Mouse (Mus musculus): ENCODE measurements around the gene Slc17a2. TPM values are rescaled to one million over a fixed set of nuclear protein-coding genes. Genes with fewer than 3 reads are reported as not detected.

Slc17a2 gene
- polyA plus RNA-seq, 1 experiment from 2014 or later: 0.96 TPM

- Histone ChIP-seq H3K4me2 (ENCODE audit: low read length) (no peak overlapping the region), H3K27me3 (ENCODE audit: insufficient read depth, low read length) (no peaks in the 10 kb centered on the region), H3K4me3 (replicated peaks; ENCODE audit: low read depth, low read length) (no peak overlapping the region), H3K4me1 (replicated peaks; ENCODE audit: insufficient read depth, low read length) (peaks cover 7% of the 10 kb centered on the region; the same call in 1 of the 2 replicates), H3K27ac (no peak overlapping the region), H3K9ac (ENCODE audit: low read depth, low read length) (no peak overlapping the region), H3K9me3 (replicated peaks; ENCODE audit: low read length) (no peaks in the 10 kb centered on the region), H3K36me3 (ENCODE audit: insufficient read depth, low read length) (no peaks in the 10 kb centered on the region)
- ATAC-seq (replicated peaks; ENCODE audit: low FRiP score, low read depth) (no peak), DNase-seq (ENCODE audit: low spot score) (peak; percentile 18)
- WGBS: 82% methylated on average over 8 of the region's 8 CpGs
- TF ChIP-seq CTCF (IDR thresholded peaks at IDR 0.05; ENCODE audit: low read depth): no peak
Measured at GRCm38 (mm10) chr13:23868790-23869533, 62.2 kb downstream of the Slc17a2 start.

- H3K9me3 ChIP-seq (replicated peaks; ENCODE audit: low read length): no peaks in the 10 kb centered on the region
- H3K36me3 ChIP-seq (ENCODE audit: insufficient read depth, low read length): no peaks in the 10 kb centered on the region
- H3K27me3 ChIP-seq (ENCODE audit: insufficient read depth, low read length): no peaks in the 10 kb centered on the region
- TF ChIP-seq CTCF (IDR thresholded peaks at IDR 0.05; ENCODE audit: low read depth): no peak
- ATAC-seq (replicated peaks; ENCODE audit: low FRiP score, low read depth): no peak
- no peak overlapping the region for H3K9ac ChIP-seq (ENCODE audit: low read depth, low read length)
- H3K4me2 ChIP-seq (ENCODE audit: low read length): no peak overlapping the region
- no peak overlapping the region for H3K27ac ChIP-seq
- DNase-seq (ENCODE audit: low spot score): no peak
- no peak overlapping the region for H3K4me3 ChIP-seq (replicated peaks; ENCODE audit: low read depth, low read length)
- H3K4me1 ChIP-seq (replicated peaks; ENCODE audit: insufficient read depth, low read length): peaks cover 7% of the 10 kb centered on the region; the same call in 1 of the 2 replicates
- WGBS: 67% methylated on average over 3 of the region's 3 CpGs
Measured at GRCm38 (mm10) chr13:23869996-23870395, 63.2 kb downstream of the Slc17a2 start.

GRCm38 (mm10) chr13:23873141-23873540, 66.3 kb downstream of the Slc17a2 start:
- Histone ChIP-seq H3K27ac (no peak overlapping the region), H3K4me3 (replicated peaks; ENCODE audit: low read depth, low read length) (no peak overlapping the region), H3K4me1 (replicated peaks; ENCODE audit: insufficient read depth, low read length) (no peaks in the 10 kb centered on the region), H3K4me2 (ENCODE audit: low read length) (no peak overlapping the region), H3K9ac (ENCODE audit: low read depth, low read length) (no peak overlapping the region), H3K36me3 (ENCODE audit: insufficient read depth, low read length) (no peaks in the 10 kb centered on the region), H3K9me3 (replicated peaks; ENCODE audit: low read length) (no peaks in the 10 kb centered on the region), H3K27me3 (ENCODE audit: insufficient read depth, low read length) (no peaks in the 10 kb centered on the region)
- 72% methylated on average over 5 of the region's 5 CpGs for WGBS
- DNase-seq (ENCODE audit: low spot score) (no peak), ATAC-seq (replicated peaks; ENCODE audit: low FRiP score, low read depth) (no peak)
- no peak for TF ChIP-seq CTCF (IDR thresholded peaks at IDR 0.05; ENCODE audit: low read depth)

Other genes with a start within 250 kb of the Slc17a2 start
- gene Hist1h3e, start 244.6 kb upstream of the Slc17a2 start, polyA plus RNA-seq (2015; fragmentation: Nextera tagmentation; extraction: Ambion mirVana): 3.9 and 5.0 TPM in 2 replicates
- gene Hist1h2ae, start 235.8 kb upstream of the Slc17a2 start, polyA plus RNA-seq (2015; fragmentation: Nextera tagmentation; extraction: Ambion mirVana): 42.2 and 50.2 TPM in 2 replicates
- gene Hist1h2bg, start 235.6 kb upstream of the Slc17a2 start, polyA plus RNA-seq (2015; fragmentation: Nextera tagmentation; extraction: Ambion mirVana): 3.4 and 4.1 TPM in 2 replicates
- gene Hist1h2bf, start 232.8 kb upstream of the Slc17a2 start, polyA plus RNA-seq (2015; fragmentation: Nextera tagmentation; extraction: Ambion mirVana): 3.4 TPM in 2 replicates
- 0.27 and 0.76 TPM in 2 replicates for gene Hist1h2ad, start 232.6 kb upstream of the Slc17a2 start, polyA plus RNA-seq (2015; fragmentation: Nextera tagmentation; extraction: Ambion mirVana)
- gene Hist1h3d, start 231.2 kb upstream of the Slc17a2 start, polyA plus RNA-seq (2015; fragmentation: Nextera tagmentation; extraction: Ambion mirVana): 2.6 and 4.2 TPM in 2 replicates
- gene Hist1h4d, start 225.4 kb upstream of the Slc17a2 start, polyA plus RNA-seq (2015; fragmentation: Nextera tagmentation; extraction: Ambion mirVana): 68.3 and 77.0 TPM in 2 replicates
- gene Hist1h2be, start 185.9 kb upstream of the Slc17a2 start, polyA plus RNA-seq (2015; fragmentation: Nextera tagmentation; extraction: Ambion mirVana): 0.83 and 0.84 TPM in 2 replicates
- 13.0 and 14.3 TPM in 2 replicates for gene Hist1h1e, start 184.4 kb upstream of the Slc17a2 start, polyA plus RNA-seq (2015; fragmentation: Nextera tagmentation; extraction: Ambion mirVana)
- 0.75 and 1.1 TPM in 2 replicates for gene Hist1h2ac, start 123.0 kb upstream of the Slc17a2 start, polyA plus RNA-seq (2015; fragmentation: Nextera tagmentation; extraction: Ambion mirVana)
- gene Hist1h2bc, start 122.8 kb upstream of the Slc17a2 start, polyA plus RNA-seq (2015; fragmentation: Nextera tagmentation; extraction: Ambion mirVana): 132 and 139 TPM in 2 replicates
- not detected in 2 replicates for gene Hist1h1t, start 111.2 kb upstream of the Slc17a2 start, polyA plus RNA-seq (2015; fragmentation: Nextera tagmentation; extraction: Ambion mirVana)
- gene Hist1h4c, start 108.5 kb upstream of the Slc17a2 start, polyA plus RNA-seq (2015; fragmentation: Nextera tagmentation; extraction: Ambion mirVana): 5.2 and 7.4 TPM in 2 replicates
- gene Hfe, start 96.1 kb upstream of the Slc17a2 start, polyA plus RNA-seq (2015; fragmentation: Nextera tagmentation; extraction: Ambion mirVana): 16.8 and 18.0 TPM in 2 replicates
- 33.9 and 41.0 TPM in 2 replicates for gene Hist1h1c, start 68.2 kb upstream of the Slc17a2 start, polyA plus RNA-seq (2015; fragmentation: Nextera tagmentation; extraction: Ambion mirVana)
- 6.0 and 7.0 TPM in 2 replicates for gene Hist1h3c, start 61.4 kb upstream of the Slc17a2 start, polyA plus RNA-seq (2015; fragmentation: Nextera tagmentation; extraction: Ambion mirVana)
- 2.1 and 2.2 TPM in 2 replicates for gene Hist1h2bb, start 60.3 kb upstream of the Slc17a2 start, polyA plus RNA-seq (2015; fragmentation: Nextera tagmentation; extraction: Ambion mirVana)
- gene Hist1h2ab, start 55.9 kb upstream of the Slc17a2 start, polyA plus RNA-seq (2015; fragmentation: Nextera tagmentation; extraction: Ambion mirVana): 21.7 and 26.6 TPM in 2 replicates
- gene Hist1h3b, start 54.7 kb upstream of the Slc17a2 start, polyA plus RNA-seq (2015; fragmentation: Nextera tagmentation; extraction: Ambion mirVana): 5.9 and 8.7 TPM in 2 replicates
- 4.4 and 5.6 TPM in 2 replicates for gene Hist1h4b, start 50.0 kb upstream of the Slc17a2 start, polyA plus RNA-seq (2015; fragmentation: Nextera tagmentation; extraction: Ambion mirVana)
- not detected in 2 replicates for gene Hist1h4a, start 45.8 kb upstream of the Slc17a2 start, polyA plus RNA-seq (2015; fragmentation: Nextera tagmentation; extraction: Ambion mirVana)
- gene Hist1h3a, start 44.6 kb upstream of the Slc17a2 start, polyA plus RNA-seq (2015; fragmentation: Nextera tagmentation; extraction: Ambion mirVana): 5.2 and 6.7 TPM in 2 replicates
- 1.3 and 1.8 TPM in 2 replicates for gene Hist1h1a, start 43.3 kb upstream of the Slc17a2 start, polyA plus RNA-seq (2015; fragmentation: Nextera tagmentation; extraction: Ambion mirVana)
- gene Trim38, start 37.1 kb upstream of the Slc17a2 start, polyA plus RNA-seq (2015; fragmentation: Nextera tagmentation; extraction: Ambion mirVana): 0.06 TPM in 1 of 2 replicates, not detected in the other
- gene Slc17a3, start 32.4 kb downstream of the Slc17a2 start, polyA plus RNA-seq (2015; fragmentation: Nextera tagmentation; extraction: Ambion mirVana): 14.2 and 17.4 TPM in 2 replicates
- gene Slc17a1, start 60.8 kb downstream of the Slc17a2 start, polyA plus RNA-seq (2015; fragmentation: Nextera tagmentation; extraction: Ambion mirVana): 79.1 and 84.5 TPM in 2 replicates
- 3.6 and 4.3 TPM in 2 replicates for gene Slc17a4, start 108.0 kb downstream of the Slc17a2 start, polyA plus RNA-seq (2015; fragmentation: Nextera tagmentation; extraction: Ambion mirVana)
- not detected in 2 replicates for gene Hist1h2ba, start 127.2 kb downstream of the Slc17a2 start, polyA plus RNA-seq (2015; fragmentation: Nextera tagmentation; extraction: Ambion mirVana)
- gene Hist1h2aa, start 127.5 kb downstream of the Slc17a2 start, polyA plus RNA-seq (2015; fragmentation: Nextera tagmentation; extraction: Ambion mirVana): not detected in 2 replicates
- 0.37 and 1.2 TPM in 2 replicates for gene Scgn, start 184.2 kb downstream of the Slc17a2 start, polyA plus RNA-seq (2015; fragmentation: Nextera tagmentation; extraction: Ambion mirVana)

All from kidney, postnatal 0 days (tissue).